Mouse (Mus musculus) left cerebral cortex, adult 18-20 months (tissue): ENCODE data around the gene Zfand4. TPM values are rescaled to one million over a fixed set of nuclear protein-coding genes. Genes with fewer than 3 reads are reported as not detected.
"Not testable (repeated sequence)": the region's sequence is repeated elsewhere in the genome, so short reads cannot be mapped to it uniquely, and the experiment has no call there.

Experiments used
- DNase-seq, 2 experiments: peaks; one replicate each; pipeline ENCODE4 v3.0.0; 2021 to 2022; ENCODE audit warnings: low spot score in 2 of 2, mixed read lengths in 1 of 2
- long read RNA-seq, 2 experiments: library from polyadenylated mRNA; stranded (forward); transcript quantifications; one replicate each; pipeline ENCODE4 v2.0.0; 2021
- total RNA-seq, 2 experiments: library from RNA; stranded (reverse); gene quantifications; 2 replicates each; pipeline ENCODE4 v1.2.3; 2021

The Zfand4 gene
- 1 to 10 TPM; 8.0 to 8.8 TPM for total RNA-seq
- long read RNA-seq, experiment 1, partial matches to known transcripts = 3 of 7 reads
- long read RNA-seq, experiment 1, other reads (novel, unspliced or antisense) = 3 of 7 reads
- long read RNA-seq, experiment 2, partial matches to known transcripts = 3 of 11 reads
- long read RNA-seq, experiment 2, other reads (novel, unspliced or antisense) = 6 of 11 reads

GRCm38 (mm10) chr6:116264018-116264651, at the start of gene Zfand4:
Gene Zfand4 (plus strand): TSS chr6:116264222.
- DNase-seq = peak; percentile 91 to 94

DNA sequence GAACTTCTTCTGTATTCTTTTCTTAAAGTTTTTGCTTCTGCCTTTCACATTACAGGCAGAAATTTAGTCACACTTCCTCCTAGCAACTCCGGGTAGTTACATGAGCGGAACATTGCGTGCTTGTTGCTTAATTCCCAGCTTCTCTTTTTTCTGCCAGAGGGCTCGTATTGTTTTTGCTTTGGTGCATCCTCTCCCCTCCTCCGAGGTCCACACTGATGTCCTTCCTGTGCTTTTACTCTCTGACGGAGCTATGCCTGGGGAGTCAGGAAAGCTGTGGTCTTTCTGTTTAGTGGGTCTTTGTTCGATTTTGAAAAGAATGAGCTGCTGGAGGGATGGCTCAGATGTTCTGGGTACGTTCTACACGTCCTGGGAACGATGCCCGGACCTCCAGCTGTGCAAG, 36.3 kb upstream of the Zfand4 start:
- no peak for DNase-seq

- DNase-seq = peak; percentile 80 to 81
Measured at GRCm38 (mm10) chr6:116228785-116229525, 35.1 kb upstream of the Zfand4 start.

DNA sequence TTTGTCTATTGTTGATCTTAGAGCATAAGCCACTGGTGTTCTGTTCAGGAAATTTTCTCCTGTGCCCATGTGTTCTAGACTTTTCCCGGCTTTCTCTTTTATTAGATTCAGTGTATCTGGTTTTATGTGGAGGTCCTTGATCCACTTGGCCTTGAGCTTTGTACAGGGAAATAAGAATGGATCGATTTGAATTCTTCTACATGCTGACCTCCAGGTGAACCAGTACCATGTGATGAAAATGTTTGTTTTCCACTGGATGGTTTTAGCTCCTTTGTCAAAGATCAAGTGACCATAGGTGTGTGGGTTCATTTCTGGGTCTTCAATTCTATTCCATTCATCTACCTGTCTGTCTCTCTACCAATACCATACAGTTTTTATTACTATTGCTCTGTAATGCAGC, 29.2 kb upstream of the Zfand4 start:
- not testable (repeated sequence) for DNase-seq

- no peak for DNase-seq
Measured at GRCm38 (mm10) chr6:116235336-116235735, 28.7 kb upstream of the Zfand4 start.

- peak in 1 of 2 experiments; percentile 27 for DNase-seq
Measured at GRCm38 (mm10) chr6:116238083-116238482, 25.9 kb upstream of the Zfand4 start.

DNA sequence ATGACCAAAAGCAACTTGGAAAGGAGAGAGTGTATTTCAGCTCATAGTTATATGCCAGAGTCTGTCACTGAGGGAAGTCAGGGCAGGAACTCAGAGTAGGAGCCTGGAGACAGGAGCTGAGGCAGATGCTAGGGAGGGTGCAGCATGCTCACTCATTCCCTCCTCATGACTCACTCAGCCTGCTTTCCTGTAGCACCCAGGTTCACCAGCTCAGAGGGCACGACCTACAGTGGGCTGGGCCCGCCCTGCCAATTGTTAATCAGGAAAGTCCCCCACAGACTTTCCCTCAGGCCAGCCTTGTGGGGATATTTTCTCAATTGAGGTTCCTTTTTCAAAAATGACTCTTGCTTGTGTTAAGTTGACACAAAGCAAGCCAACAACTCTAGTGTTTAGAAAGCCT, 23.7 kb upstream of the Zfand4 start:
- no peak for DNase-seq

- DNase-seq = no peak
Measured at GRCm38 (mm10) chr6:116259649-116260048, 4.4 kb upstream of the Zfand4 start.

DNA sequence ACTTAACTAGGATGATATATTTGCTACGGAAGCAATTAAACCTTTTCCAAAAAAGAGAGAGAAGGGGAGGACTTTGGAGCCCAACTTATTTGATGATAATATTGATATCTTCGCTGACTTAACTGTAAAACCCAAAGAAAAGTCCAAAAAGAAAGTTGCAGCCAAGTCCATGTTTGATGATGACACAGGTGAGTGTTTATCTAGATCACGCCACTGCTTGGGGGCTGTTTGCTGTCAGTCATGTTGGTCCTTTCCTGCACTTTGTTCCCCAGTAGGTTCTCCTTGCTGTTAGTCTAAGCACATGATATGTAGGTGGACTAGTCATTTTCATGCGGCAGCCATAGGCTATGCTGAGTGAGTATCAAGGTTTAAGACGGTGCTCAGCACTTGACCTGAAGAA, 3.5 kb upstream of the Zfand4 start:
- DNase-seq = no peak

GRCm38 (mm10) chr6:116262824-116263223, 1.2 kb upstream of the Zfand4 start:
- no peak for DNase-seq

GRCm38 (mm10) chr6:116264836-116265235, 814 bp downstream of the Zfand4 start:
- no peak for DNase-seq

DNA sequence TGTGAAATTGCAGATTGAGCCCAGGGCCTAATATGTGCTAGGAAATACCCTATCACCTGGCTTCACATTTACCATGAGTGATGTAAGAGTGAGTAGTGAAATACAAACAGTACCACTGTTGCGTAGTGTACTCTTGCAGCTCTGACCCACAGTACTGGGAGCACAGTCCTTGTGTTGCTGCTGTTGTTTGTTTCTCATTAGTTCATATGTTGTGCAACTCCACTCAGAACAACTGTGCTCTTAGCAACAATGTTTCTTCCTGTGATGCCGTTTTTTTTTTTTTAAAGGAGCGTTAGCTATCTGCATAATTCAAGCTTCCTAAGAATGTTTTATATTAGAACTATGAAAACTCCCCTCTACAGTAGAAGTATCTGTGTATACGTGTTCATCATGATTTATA, 1.6 kb downstream of the Zfand4 start:
- DNase-seq = no peak

DNA sequence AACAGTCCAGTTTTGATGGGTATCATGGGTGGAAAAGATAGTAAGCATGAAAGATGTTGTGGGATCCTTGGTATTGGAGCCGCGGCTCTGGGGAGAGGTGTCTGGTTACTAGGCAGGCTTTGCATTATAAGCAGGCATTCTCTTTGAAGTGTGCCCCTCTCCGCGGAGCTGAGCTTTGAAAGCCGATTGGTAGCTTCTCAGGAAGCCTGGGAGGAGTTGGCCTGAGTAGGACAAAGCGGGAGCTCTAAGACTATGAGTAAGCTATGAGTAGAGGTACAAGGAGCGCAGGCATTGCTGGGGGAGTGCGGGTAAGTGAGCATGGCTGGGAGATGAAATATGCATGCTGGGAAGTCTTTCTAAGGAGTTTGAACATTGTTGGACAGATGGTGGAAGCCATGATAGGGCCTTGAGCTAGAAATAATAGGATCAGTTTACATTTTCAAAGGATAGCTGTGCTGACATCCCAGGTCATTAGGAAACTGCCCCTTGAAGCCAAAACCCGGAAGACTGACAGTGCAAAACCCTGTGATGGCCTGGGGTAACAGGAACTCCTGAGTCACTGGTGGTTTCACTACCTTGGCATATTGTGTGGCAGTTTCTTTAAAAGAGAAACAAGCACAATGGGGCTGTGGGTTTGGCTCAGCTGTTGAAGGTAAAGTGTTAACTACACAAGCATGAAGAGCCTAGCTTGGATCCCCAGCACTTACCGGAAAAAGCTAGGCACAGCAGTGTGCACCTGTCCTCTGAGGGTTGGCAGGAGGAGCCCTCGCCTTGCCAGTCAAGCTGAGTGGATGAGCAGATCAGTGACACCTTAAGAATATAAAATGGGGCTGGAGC, 2.5 kb downstream of the Zfand4 start:
- no peak for DNase-seq

DNA sequence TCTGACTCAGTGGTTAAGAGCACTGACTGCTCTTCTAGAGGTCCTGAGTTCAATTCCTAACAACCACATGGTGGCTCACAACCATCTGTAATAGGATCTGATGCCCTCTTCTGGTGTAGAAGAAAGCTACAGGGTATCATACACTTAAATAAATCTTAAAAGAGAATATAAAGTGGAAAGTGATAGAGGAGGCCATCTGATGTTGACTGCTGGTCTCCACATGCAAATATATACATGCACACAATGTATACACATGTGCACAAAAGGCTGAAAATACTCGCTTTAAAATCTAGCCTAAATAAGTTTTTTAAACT, 3.0 kb downstream of the Zfand4 start:
- no peak for DNase-seq

GRCm38 (mm10) chr6:116275695-116276094, 11.7 kb downstream of the Zfand4 start:
- DNase-seq = no peak

GRCm38 (mm10) chr6:116278679-116279317, 14.8 kb downstream of the Zfand4 start:
- DNase-seq = no peak

DNA sequence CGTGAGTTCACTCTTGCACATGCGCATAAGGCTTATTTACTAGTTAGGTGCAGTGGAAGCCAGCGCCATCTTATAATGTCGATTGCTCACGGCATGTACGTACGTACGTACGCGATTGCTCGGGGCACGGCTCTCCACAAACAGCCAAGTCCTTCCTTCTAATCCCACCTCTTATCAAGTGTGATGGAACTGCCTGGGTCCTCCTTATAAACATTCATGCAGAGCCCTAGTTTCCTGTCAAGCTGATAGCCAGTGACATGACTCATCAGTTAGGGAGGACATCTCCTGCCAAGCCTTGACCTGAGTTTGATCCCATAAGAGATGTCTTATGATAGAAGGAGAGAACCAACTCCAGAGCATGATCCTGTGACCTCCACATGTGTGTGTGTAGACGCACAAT, 17.0 kb downstream of the Zfand4 start:
- no peak for DNase-seq

DNA sequence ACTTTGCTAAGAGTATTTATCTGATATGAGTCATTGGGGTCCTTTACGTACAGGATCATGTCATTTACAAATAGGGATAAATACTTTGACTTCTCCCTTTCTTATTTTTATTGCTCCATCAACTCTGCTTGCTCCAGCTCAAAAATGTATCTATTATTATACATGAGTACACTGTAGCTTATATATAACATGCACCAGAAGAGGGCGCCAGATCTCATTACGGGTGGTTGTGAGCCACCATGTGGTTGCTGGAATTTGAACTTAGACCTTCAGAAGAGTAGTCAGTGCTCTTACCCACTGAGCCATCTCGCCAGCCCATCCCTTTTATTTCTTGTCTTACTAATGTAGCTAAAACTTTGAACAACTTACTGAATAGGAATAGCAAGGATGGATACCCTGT, 18.5 kb downstream of the Zfand4 start:
- no peak for DNase-seq

DNA sequence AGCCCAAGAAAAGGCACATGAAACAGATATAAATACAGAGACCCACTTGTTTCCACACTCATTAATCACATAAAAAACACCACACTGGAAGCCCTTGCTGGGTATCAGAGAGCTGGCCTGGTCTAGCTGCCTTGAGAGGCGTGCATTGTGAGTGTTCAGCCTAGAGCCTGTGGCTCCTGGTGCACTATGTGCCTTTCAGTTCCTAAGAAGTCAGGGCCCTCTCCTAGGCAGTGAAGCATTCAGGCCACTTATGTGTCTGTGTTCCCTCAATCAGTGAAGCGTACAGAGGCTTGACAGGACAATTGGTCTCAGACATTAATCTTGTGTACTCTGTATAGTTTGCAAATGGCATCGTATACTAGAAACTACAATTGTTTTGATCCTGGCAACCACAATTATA, 19.3 kb downstream of the Zfand4 start:
- no peak for DNase-seq

GRCm38 (mm10) chr6:116286321-116286720, 22.3 kb downstream of the Zfand4 start:
- DNase-seq = no peak

GRCm38 (mm10) chr6:116286870-116287575, 23.0 kb downstream of the Zfand4 start:
- no peak for DNase-seq
